Mouse (Mus musculus) adrenal gland, adult (tissue): ENCODE measurements at regions not wholly inside any gene's neighbourhood (a gene's known extent, or its start where the extent isn't known, plus 50 kb on each side); places are given as distances from the start of the nearest gene placed in this dataset.
"Not testable (repeated sequence)": the region's sequence is repeated elsewhere in the genome, so short reads cannot be mapped to it uniquely, and the experiment has no call there.

Experiments
- DNase-seq, 2 experiments: peaks; one replicate each; pipeline ENCODE4 v3.0.0; 2022 to 2023; ENCODE audit warnings: low spot score in 1 of 2; ENCODE audit not compliant: inconsistent age in 2 of 2

DNA sequence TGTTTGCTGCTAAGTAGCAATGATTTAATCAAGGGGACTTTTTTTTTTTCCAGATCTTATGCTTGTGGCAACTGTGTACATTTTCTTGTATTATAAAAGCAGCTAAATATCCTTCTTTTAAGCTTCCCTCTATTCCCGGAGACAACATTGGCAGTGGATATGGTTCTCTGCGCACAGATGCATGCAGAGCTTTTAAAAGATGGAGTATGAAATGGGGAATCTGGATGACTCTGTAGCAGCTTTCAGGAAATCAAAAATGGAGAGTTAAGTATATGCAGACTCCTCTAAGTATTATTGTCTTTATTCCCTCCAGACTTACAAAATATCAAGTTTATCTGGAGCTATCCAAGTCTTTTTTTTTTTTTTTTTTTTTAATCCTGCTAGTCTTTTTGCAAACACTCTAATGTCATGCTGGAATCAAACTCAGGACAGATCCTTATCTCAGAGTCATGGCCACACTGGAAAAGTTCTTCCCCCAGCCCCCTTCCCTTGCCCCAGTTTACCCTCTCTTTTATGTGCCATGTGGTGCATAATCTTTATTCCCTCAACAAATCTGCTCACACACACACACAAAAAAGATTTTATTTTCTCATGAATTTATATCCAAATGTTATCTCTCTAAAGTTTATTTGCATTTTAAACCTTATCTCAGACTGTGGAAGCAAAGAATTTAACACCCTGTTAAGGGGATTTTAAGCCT is 1080.3 kb upstream of the Cdh6 start:
- no peak for DNase-seq

DNA sequence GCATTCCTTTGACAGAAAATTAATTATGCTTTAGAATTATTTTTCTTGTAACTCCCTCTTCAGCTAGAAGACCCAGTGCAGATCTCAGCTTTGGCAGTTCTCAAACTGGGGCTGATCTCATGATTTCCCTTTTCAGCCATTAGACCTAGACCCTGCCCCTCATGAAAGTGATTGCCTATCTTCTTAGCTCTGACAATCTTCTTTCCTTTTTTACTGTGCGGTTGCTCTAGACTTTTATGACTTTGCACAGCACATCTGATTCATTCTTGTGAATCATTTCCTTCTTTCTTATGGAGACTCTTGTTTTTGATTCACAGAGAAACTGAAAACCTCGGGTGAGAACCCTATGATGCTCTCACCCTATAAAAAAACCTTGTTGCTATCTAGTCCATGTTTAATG is 1078.3 kb upstream of the Cdh6 start:
- DNase-seq = no peak

DNA sequence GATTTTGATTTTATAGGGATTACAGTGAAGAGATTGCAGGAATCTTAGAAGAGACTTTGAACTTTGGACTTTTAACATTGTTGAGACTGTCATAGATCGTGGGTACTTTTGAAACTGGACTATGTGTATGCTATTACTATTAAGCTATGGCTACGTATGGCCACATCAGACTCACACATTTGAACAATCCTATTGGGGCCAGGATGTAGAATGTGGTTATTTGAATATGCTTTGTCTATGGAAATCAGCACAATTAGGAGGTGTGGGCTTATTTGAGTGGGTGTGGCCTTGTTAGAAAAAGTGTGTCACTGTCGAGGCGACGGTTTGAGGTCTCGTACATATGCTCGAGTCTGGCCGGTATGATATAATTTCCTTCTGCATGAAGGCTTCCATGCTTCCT is 1041.8 kb upstream of the Cdh6 start:
- DNase-seq = no peak

DNA sequence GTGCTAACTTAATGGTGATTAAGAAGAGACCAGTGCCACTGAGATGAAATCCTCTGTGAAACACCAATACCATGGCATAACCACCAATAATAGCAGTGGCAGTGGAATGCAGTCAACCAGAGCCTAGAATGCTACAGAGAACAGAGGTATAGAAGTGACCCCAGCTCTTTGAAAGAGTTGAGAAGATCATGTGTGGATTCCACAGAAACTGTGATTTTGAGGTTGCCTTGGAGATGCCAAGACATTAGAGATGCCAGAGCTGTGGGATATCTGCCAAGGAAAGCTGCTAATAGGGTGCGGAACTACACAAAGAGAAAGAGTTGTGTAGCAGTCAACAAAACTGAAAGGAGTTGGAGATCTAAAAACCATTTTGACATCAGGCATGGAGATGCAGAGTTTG is 1041.3 kb upstream of the Cdh6 start:
- no peak for DNase-seq

DNA sequence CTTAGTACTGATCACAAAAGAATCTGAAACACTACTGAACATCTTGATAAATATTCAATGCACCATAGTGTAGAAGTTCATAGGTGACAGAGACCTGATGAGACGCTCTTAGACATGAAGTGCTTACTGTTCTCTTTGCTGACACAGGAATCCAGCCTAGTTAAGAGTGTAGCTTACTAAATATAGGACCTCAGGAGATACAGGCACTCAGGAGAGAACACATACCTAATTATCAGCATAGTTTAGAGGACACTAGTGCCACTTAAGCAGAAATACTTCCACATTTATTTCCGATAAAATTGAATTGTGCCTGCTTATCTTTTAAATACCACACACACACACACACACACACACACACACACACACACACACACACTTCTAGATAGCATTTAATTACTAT is 1004.0 kb upstream of the Cdh6 start:
- DNase-seq = no peak

DNA sequence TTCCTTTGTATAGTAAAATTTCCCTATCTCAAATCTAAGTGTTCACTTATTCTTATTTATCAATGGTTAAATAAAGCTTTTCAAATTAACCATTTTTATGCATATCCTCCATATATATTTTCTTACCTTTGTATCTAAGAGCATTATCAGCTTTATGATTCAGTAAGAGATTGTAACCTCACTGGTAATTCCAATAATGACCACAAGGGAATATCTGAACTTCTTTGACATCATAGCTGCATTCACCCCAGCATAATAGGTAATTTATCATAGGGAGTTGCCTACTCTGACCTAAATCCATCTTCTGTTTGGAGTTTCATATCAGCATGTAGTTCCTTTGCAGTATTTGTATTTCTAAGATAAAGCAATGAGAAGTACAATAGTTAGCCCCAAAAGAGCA is 963.9 kb upstream of the Cdh6 start:
- no peak for DNase-seq

DNA sequence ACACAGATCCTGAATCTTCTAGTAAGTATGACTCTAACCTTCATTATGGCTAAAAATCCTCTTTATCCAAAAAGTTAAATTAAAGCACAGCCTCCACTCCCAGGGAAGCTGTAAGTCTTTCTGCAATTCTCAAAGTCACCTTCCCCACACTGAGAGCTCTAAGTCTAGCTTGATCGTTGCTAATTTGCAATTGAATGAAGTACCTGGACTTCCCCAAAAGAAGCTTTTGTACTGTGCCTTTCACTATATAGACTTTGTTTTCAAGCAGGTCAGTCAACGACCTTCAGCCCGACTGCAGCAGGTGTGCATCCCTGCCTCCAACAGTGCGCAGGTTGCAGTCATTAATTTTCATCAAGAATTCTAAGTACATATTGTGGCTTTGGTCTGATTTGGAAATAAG is 950.4 kb upstream of the Cdh6 start:
- no peak for DNase-seq

DNA sequence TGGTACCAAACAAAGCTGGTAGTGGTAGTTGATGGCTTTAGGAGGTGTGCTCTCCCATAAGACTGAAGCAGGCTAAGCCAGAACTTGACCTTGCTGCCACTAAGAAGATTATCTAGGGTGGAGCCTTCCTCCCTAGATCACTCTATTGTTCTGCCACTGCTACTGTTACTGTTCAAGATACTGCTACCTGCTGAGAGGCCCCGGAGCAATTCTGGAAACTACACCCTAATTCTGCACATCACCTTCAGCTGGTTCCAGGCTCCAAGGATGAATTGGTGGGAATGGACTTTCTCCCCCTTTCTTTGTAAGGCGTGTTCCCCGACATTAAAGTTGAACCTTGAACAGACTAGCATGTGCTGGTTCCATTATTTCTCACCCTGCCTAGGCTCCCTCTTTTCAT is 944.8 kb upstream of the Cdh6 start:
- DNase-seq = not testable (repeated sequence)

DNA sequence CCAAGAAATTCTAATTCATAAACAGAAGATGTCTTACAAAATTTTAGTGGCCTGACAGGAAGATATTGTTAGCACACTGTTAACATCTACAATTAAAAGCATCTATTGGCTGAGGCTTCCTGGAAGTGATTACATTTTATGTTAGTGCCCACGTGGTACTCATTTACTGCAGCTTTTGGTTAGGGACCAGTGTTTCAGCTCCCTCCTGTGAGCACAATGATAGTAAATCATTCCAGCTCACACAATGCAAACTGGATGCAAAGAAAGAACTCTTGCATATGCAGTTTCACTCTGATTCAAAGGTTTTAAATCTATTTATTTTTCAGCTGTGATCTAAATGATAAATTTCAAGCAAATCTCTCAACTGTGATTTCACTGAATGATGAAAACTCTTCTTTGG is 928.3 kb upstream of the Cdh6 start:
- no peak for DNase-seq

DNA sequence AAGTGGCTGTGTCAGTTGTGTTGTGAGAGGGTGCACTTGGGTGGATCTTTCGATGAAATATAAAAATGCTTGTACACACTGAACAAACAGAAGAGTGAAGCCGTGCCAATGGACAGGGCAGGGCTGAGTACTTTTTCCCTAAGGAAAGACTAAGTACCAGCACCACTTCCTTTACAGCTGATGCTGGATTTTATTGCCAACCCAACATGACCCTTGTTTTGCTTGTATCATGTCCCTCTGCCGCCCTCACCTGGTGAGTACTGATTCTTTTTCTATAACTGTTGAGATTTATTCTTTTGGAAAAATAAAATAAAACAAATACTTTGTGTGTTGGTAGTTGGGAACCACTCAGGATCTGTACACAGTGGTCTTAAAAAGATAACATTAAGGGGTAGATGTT is 878.4 kb upstream of the Cdh6 start:
- peak in 1 of 2 experiments; percentile 32 for DNase-seq
